Mouse (Mus musculus) lung, adult 2 months (tissue): ENCODE measurements around the gene Pitpnb.

ENCODE experiments used
- CTCF ChIP-seq: fragments of 200-500 bp; IDR thresholded peaks from 2 replicates; pipeline ENCODE4 v1.5.1; 2011; ENCODE audit warnings: mild to moderate bottlenecking, low read length, control low read depth; ENCODE audit not compliant: insufficient read depth
- POLR2A ChIP-seq: fragments of 200-500 bp; IDR thresholded peaks from 2 replicates; pipeline ENCODE4 v1.6.1; 2011; ENCODE audit warnings: low read depth, mild to moderate bottlenecking, control low read depth, low read length, borderline replicate concordance; ENCODE audit errors: extremely low read depth

- TF ChIP-seq POLR2A (no peak), CTCF (no peak)
Measured at GRCm38 (mm10) chr5:111436260-111436659, 105.7 kb downstream of the Pitpnb start.
